Mouse (Mus musculus) brain, embryonic 14.5 days (tissue): Measurements from ENCODE around the gene Gtse1. TPM values are rescaled to one million over a fixed set of nuclear protein-coding genes. Genes with fewer than 3 reads are reported as not detected.

Experiments
- DNase-seq: peaks from one replicate; pipeline ENCODE4 v3.0.0-alpha.2; 2011; ENCODE audit warnings: low read depth
- CTCF ChIP-seq: fragments of 200-500 bp; IDR thresholded peaks from 2 replicates; pipeline ENCODE4 v1.5.1; 2012; ENCODE audit warnings: inconsistent platforms, mild to moderate bottlenecking, moderate library complexity, borderline replicate concordance; ENCODE audit not compliant: insufficient read depth, insufficient read length; ENCODE audit errors: extremely low read depth
- POLR2A ChIP-seq: fragments of 200-500 bp; IDR thresholded peaks from 2 replicates; pipeline ENCODE4 v1.6.1; 2012; ENCODE audit warnings: mild to moderate bottlenecking, inconsistent platforms, borderline replicate concordance; ENCODE audit not compliant: poor library complexity, insufficient read depth, insufficient read length, severe bottlenecking; ENCODE audit errors: extremely low read depth
- polyA plus RNA-seq: library from polyadenylated mRNA; depleted of rRNA; stranded (reverse); fragments of >200 nt; gene quantifications from 2 replicates; pipeline ENCODE4 v1.2.3, GENCODE M21; 2012; rRNA removed

Gene Gtse1
- polyA plus RNA-seq = 11.5 and 20.6 TPM in 2 replicates

GRCm38 (mm10) chr15:85859490-85860031 is at the start of gene Gtse1:
Gene Gtse1, plus strand, starts transcription at chr15:85859745.
- TF ChIP-seq CTCF (no peak), POLR2A (peak; percentile 62; the same call in 1 of the 2 replicates)
- peak; percentile 99 for DNase-seq

- DNase-seq = no peak
- TF ChIP-seq POLR2A (no peak), CTCF (no peak)
Observed at GRCm38 (mm10) chr15:85810462-85810805, 49.1 kb upstream of the Gtse1 start.

GRCm38 (mm10) chr15:85810806-85811521 is 48.6 kb upstream of the Gtse1 start:
- DNase-seq = peak; percentile 78
- TF ChIP-seq CTCF (no peak), POLR2A (no peak)

GRCm38 (mm10) chr15:85811535-85812277 is 47.8 kb upstream of the Gtse1 start, which contains the start of gene Cdpf1:
Gene Cdpf1, minus strand, starts transcription at chr15:85811697.
- TF ChIP-seq CTCF (peak; percentile 14; the same call in 1 of the 2 replicates), POLR2A (peak; percentile 75; the same call in 1 of the 2 replicates)

GRCm38 (mm10) chr15:85813428-85813827 is 46.1 kb upstream of the Gtse1 start:
- TF ChIP-seq POLR2A = no peak
- no peak for TF ChIP-seq CTCF
- no peak for DNase-seq

More at GRCm38 (mm10) chr15:85811535-85812277, 47.8 kb upstream of the Gtse1 start, which contains the start of gene Cdpf1:
- peak; percentile 98 for DNase-seq

GRCm38 (mm10) chr15:85821203-85822010 is 38.1 kb upstream of the Gtse1 start, which contains the start of gene Pkdrej:
Gene Pkdrej, minus strand, starts transcription at chr15:85821734.
- TF ChIP-seq POLR2A (no peak), CTCF (no peak)
- DNase-seq = peak; percentile 31

GRCm38 (mm10) chr15:85822011-85822359 is 37.6 kb upstream of the Gtse1 start:
- peak; percentile 34 for DNase-seq
- TF ChIP-seq POLR2A = no peak
- no peak; the same call in 1 of the 2 replicates for TF ChIP-seq CTCF

GRCm38 (mm10) chr15:85826676-85827075 is 32.9 kb upstream of the Gtse1 start:
- TF ChIP-seq POLR2A (no peak), CTCF (no peak)
- DNase-seq = no peak

DNA sequence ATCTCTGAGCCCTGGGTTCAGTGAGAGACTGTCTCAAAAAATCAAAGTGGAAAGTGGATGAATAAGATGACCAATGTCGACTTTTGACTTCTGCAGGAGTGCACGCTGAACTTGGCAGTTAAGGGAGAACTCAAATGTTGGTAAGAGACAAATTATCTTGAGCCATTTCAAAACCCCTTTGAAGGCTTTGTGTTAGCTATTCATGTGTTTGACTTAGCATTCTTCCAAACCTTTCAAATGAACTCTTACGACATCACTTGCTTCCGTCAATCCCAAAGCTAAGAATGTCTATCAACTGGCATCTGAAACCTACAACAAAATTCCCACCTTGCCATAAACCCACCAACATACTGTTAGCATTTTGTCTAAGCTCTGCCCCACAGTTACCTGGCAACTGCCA is 31.5 kb upstream of the Gtse1 start:
- TF ChIP-seq CTCF (no peak), POLR2A (no peak)
- no peak for DNase-seq

GRCm38 (mm10) chr15:85829470-85829869 is 30.1 kb upstream of the Gtse1 start:
- TF ChIP-seq CTCF (no peak), POLR2A (no peak)
- DNase-seq = no peak

GRCm38 (mm10) chr15:85831954-85832590 is 27.5 kb upstream of the Gtse1 start, which contains the start of gene Ttc38:
Gene Ttc38, plus strand, starts transcription at chr15:85832306.
- TF ChIP-seq CTCF (no peak), POLR2A (0 out of 2 replicates have a peak, but pooled peaks have one; percentile 3)

DNA sequence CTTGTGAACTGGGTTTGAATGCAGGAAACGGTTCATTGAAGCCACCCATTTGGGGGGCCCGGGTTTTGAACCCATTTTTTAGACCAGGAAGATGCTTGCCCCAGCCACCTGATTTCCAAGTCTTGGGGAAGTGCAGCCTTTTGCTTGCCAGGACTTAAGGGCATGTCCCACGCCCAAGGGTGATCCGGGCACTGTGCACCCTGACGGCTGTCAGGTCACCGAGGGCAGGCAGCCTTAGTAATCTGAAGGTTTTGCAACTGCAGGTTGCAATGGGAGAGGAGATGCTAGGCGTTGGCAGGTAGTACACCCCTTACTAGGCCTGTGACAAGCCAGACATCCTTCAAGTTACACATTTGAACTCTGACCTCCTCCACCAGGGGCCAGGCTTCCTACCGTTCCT is 26.9 kb upstream of the Gtse1 start:
- no peak for TF ChIP-seq CTCF
- no peak for TF ChIP-seq POLR2A
- DNase-seq = no peak

More at GRCm38 (mm10) chr15:85831954-85832590, 27.5 kb upstream of the Gtse1 start, which contains the start of gene Ttc38:
- peak; percentile 79 for DNase-seq
